Mouse (Mus musculus): ENCODE results near the gene Patj. TPM values are rescaled to one million over a fixed set of nuclear protein-coding genes. Genes with fewer than 3 reads are reported as not detected.

Gene Patj
- total and polyA plus RNA-seq, 2 experiments from 2014 or later, result 4.2 to 12.0 TPM

DNA sequence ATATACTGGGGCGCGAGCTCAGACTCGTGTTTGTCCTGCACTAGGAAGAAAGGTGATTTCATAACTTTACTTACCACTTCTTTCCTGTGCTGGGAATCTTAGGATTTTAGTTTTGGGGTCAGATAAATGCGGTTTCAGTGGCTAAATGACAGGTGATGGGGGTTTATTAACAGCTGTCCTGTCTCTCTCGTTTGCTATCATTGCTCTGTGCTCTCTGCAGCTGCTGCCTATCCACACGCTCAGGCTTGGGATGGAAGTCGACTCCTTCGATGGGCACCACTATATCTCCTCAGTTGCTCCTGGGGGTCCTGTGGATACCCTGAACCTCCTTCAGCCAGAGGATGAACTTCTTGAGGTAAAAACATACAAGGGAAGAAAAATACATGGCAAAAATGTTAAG, 60.3 kb downstream of the Patj start:
- no peak for DNase-seq
- H3K27ac ChIP-seq (ENCODE audit: low read depth, low read length), result no peak overlapping the region
- no peak overlapping the region for H3K4me3 ChIP-seq (ENCODE audit: low read depth, low read length)
- no peaks in the 10 kb centered on the region for H3K4me1 ChIP-seq (ENCODE audit: insufficient read depth)
- no peak for ATAC-seq
- no peak overlapping the region for H3K9ac ChIP-seq
- H3K4me2 ChIP-seq (ENCODE audit: low read depth), result no peak overlapping the region
- no peaks in the 10 kb centered on the region for H3K9me3 ChIP-seq (ENCODE audit: low read length)
- WGBS, result 90% methylated on average over 8 of the region's 8 CpGs
- H3K27me3 ChIP-seq (ENCODE audit: insufficient read depth, low read length), result no peaks in the 10 kb centered on the region
- TF ChIP-seq CTCF (IDR thresholded peaks at IDR 0.05; ENCODE audit: low read depth), result no peak
- H3K36me3 ChIP-seq (ENCODE audit: insufficient read depth), result no peaks in the 10 kb centered on the region

DNA sequence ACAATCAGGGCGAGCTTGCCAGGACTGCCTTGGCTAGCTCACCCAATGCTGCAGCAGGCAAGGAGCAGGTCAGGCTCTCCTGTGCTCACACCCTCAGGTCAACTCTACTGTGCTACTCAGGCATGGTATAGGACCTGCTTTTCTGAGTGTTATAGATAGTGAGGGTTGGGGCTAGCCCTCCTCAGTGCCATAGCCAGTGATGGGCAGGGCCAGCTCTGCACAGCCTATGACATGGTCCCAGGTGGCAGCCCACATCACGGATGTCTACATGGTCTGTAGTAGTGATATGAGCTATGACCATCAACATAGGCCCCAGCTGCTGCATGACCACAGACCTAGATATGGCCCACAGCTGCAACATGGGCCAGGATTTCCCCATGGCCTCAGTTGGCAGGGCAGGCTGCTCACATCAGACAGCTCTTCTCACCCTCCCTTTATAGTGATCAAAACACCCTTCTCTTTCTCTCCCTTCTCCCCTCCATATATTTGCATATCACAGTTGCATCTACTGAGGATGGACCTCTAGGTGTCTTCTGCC, 66.3 kb downstream of the Patj start:
- no peak overlapping the region for H3K4me2 ChIP-seq (ENCODE audit: low read depth)
- DNase-seq (no peak), ATAC-seq (no peak)
- H3K9ac ChIP-seq, result no peak overlapping the region
- H3K4me3 ChIP-seq (ENCODE audit: low read depth, low read length), result no peak overlapping the region
- no peaks in the 10 kb centered on the region for H3K9me3 ChIP-seq (ENCODE audit: low read length)
- no peaks in the 10 kb centered on the region for H3K4me1 ChIP-seq (ENCODE audit: insufficient read depth)
- 90% methylated on average over 2 of the region's 2 CpGs for WGBS
- H3K27me3 ChIP-seq (ENCODE audit: insufficient read depth, low read length), result no peaks in the 10 kb centered on the region
- no peak for TF ChIP-seq CTCF (IDR thresholded peaks at IDR 0.05; ENCODE audit: low read depth)
- no peak overlapping the region for H3K27ac ChIP-seq (ENCODE audit: low read depth, low read length)
- H3K36me3 ChIP-seq (ENCODE audit: insufficient read depth), result no peaks in the 10 kb centered on the region

DNA sequence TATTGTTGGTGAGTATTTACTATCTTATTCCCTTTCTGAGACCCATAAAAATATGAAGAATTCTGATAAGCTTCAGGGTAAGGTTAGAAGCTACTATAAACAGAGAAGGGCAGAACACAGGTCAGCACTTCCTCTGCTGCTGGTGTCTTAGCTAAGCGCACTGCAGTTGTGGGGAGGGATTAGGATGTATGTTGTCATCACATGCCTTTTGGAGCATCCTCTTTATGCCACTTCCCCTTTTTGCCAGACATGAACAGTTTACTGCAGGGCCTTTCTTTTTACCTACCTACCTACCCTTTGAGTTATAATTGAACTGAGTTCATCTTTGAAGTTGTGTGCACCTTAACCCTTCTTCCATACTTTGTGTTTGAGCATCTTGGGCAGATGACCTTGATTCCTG, 69.9 kb downstream of the Patj start:
- no peak overlapping the region for H3K4me3 ChIP-seq (ENCODE audit: low read depth, low read length)
- 91% methylated on average over 1 of the region's 1 CpGs for WGBS
- TF ChIP-seq CTCF (IDR thresholded peaks at IDR 0.05; ENCODE audit: low read depth), result no peak

DNA sequence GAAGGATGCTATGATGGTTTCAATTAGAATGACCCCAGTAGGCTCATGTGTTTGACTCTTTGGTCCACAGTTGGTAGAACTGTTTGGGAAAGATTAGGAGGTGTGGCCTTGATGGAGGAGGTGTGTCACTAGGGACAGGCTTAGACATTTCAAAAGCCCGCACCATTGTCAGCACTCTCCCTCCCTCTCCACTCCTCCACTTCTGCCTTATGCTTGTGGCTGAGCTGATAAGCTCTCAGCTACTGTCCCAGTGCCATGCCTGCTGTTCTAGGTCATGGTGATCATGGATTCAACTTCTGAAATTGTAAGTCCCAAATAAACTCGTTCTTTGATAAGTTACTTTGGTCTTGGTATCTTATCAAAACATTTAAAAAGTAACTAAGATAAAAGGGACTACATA, 70.3 kb downstream of the Patj start:
- WGBS, result 87% methylated on average over 2 of the region's 2 CpGs
- H3K9me3 ChIP-seq (ENCODE audit: low read length), result no peaks in the 10 kb centered on the region
- DNase-seq, result no peak
- no peak overlapping the region for H3K27ac ChIP-seq (ENCODE audit: low read depth, low read length)
- no peak for ATAC-seq
- no peak overlapping the region for H3K4me2 ChIP-seq (ENCODE audit: low read depth)
- no peaks in the 10 kb centered on the region for H3K27me3 ChIP-seq (ENCODE audit: insufficient read depth, low read length)
- no peaks in the 10 kb centered on the region for H3K4me1 ChIP-seq (ENCODE audit: insufficient read depth)
- TF ChIP-seq CTCF (IDR thresholded peaks at IDR 0.05; ENCODE audit: low read depth), result no peak
- no peak overlapping the region for H3K9ac ChIP-seq
- H3K36me3 ChIP-seq (ENCODE audit: insufficient read depth), result no peaks in the 10 kb centered on the region
- no peak overlapping the region for H3K4me3 ChIP-seq (ENCODE audit: low read depth, low read length)

More for the DNA sequence above, 69.9 kb downstream of the Patj start:
- Histone ChIP-seq H3K9ac (no peak overlapping the region), H3K4me1 (ENCODE audit: insufficient read depth) (no peaks in the 10 kb centered on the region), H3K36me3 (ENCODE audit: insufficient read depth) (no peaks in the 10 kb centered on the region), H3K27me3 (ENCODE audit: insufficient read depth, low read length) (no peaks in the 10 kb centered on the region), H3K4me2 (ENCODE audit: low read depth) (no peak overlapping the region), H3K9me3 (ENCODE audit: low read length) (no peaks in the 10 kb centered on the region), H3K27ac (ENCODE audit: low read depth, low read length) (no peak overlapping the region)
- no peak for DNase-seq
- no peak for ATAC-seq

DNA sequence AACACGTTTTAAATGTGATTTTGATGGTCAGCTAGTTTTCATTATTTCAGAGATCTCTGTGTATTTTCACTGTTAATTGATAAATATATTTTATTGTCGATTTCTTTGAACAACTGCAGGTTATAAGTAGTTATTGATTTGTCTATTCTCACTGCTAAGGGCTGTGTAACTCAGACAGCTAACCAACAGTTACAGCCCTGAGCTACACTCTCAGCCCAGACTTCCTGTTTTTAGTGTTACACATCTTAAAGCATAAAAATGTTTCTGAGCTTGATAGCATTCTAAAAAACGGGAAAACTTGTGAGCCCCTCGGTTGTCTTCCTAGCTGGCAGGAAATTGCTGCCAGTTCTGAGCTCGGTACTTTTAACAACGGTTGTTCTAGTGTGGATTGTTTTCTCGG, 75.8 kb downstream of the Patj start:
- Histone ChIP-seq H3K9me3 (ENCODE audit: low read length) (no peaks in the 10 kb centered on the region), H3K9ac (no peak overlapping the region), H3K4me3 (ENCODE audit: low read depth, low read length) (no peak overlapping the region), H3K27ac (ENCODE audit: low read depth, low read length) (no peak overlapping the region), H3K27me3 (ENCODE audit: insufficient read depth, low read length) (no peaks in the 10 kb centered on the region), H3K4me1 (ENCODE audit: insufficient read depth) (no peaks in the 10 kb centered on the region), H3K4me2 (ENCODE audit: low read depth) (no peak overlapping the region), H3K36me3 (ENCODE audit: insufficient read depth) (no peaks in the 10 kb centered on the region)
- ATAC-seq (no peak), DNase-seq (no peak)
- no peak for TF ChIP-seq CTCF (IDR thresholded peaks at IDR 0.05; ENCODE audit: low read depth)
- WGBS, result 75% methylated on average over 7 of the region's 7 CpGs

DNA sequence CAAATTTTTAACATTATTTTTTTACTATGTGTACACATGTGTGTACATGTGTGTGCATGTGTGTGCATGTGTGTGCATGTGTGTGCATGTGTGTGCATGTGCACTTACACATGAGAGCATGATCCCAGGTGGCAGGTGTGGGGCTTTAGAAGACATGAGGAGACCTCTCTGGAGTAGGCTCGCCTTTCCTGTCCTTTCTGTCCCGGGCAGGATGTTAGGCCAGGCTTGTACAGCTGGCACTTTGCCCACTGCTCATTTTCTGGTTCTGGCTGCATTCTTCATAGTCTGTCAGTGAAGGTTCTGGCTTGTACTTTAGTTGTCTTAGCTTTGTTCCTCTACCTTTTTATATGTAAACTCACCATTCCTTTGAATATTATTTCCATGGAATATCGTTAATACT, 77.9 kb downstream of the Patj start:
- WGBS, result 33% methylated on average over 3 of the region's 3 CpGs
- ATAC-seq (no peak), DNase-seq (no peak)
- H3K4me2 ChIP-seq (ENCODE audit: low read depth), result no peak overlapping the region
- H3K9me3 ChIP-seq (ENCODE audit: low read length), result no peaks in the 10 kb centered on the region
- no peaks in the 10 kb centered on the region for H3K4me1 ChIP-seq (ENCODE audit: insufficient read depth)
- H3K9ac ChIP-seq, result no peak overlapping the region
- no peaks in the 10 kb centered on the region for H3K27me3 ChIP-seq (ENCODE audit: insufficient read depth, low read length)
- TF ChIP-seq CTCF (IDR thresholded peaks at IDR 0.05; ENCODE audit: low read depth), result no peak
- H3K4me3 ChIP-seq (ENCODE audit: low read depth, low read length), result no peak overlapping the region
- no peak overlapping the region for H3K27ac ChIP-seq (ENCODE audit: low read depth, low read length)
- no peaks in the 10 kb centered on the region for H3K36me3 ChIP-seq (ENCODE audit: insufficient read depth)

DNA sequence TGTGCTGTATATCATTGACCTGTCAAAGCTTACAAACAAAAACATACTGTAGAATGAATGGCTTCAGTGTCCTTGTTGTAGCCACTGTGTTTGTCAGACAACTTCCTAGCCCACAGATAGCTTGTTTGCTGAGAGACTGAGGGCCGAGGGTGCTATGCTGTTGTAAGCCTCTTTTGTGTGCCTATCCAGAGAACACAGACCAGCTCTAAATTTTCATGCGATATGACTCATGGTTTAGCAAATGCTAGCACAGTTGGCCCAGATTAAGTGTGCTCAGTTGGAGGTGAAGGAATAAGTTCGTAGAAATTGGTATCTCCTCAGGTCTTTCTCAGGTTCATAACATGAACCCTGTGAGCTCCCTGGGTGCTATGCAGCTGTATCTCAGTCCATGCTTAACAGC, 82.4 kb downstream of the Patj start:
- TF ChIP-seq CTCF (IDR thresholded peaks at IDR 0.05; ENCODE audit: low read depth), result no peak
- Histone ChIP-seq H3K4me2 (ENCODE audit: low read depth) (no peak overlapping the region), H3K27me3 (ENCODE audit: insufficient read depth, low read length) (no peaks in the 10 kb centered on the region), H3K36me3 (ENCODE audit: insufficient read depth) (no peaks in the 10 kb centered on the region), H3K4me3 (ENCODE audit: low read depth, low read length) (no peak overlapping the region), H3K9me3 (ENCODE audit: low read length) (no peaks in the 10 kb centered on the region), H3K4me1 (ENCODE audit: insufficient read depth) (no peaks in the 10 kb centered on the region), H3K27ac (ENCODE audit: low read depth, low read length) (no peak overlapping the region), H3K9ac (no peak overlapping the region)
- no peak for ATAC-seq
- no peak for DNase-seq
- WGBS, result 66% methylated on average over 3 of the region's 3 CpGs

DNA sequence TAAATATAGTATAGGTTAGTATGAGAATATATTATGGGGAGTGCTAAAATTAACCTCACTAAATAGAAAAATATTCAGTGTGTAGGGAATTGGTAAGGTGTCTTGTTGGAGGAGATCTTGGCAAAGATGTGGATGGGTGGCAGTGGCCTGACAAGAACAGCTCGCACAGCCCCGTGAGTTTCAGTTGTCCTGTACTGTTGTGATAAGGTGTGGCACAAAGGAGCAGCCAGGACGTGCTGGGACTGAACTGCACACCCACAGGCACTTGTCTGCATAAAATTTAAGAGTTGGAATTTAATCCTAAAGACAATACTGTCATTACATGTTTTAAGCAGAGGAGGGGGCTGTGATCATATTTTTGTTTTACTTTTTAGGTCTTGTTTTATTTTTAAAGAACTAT, 90.9 kb downstream of the Patj start:
- Histone ChIP-seq H3K4me3 (ENCODE audit: low read depth, low read length) (no peak overlapping the region), H3K4me1 (ENCODE audit: insufficient read depth) (no peaks in the 10 kb centered on the region), H3K27ac (ENCODE audit: low read depth, low read length) (no peak overlapping the region), H3K4me2 (ENCODE audit: low read depth) (no peak overlapping the region), H3K36me3 (ENCODE audit: insufficient read depth) (no peaks in the 10 kb centered on the region), H3K9ac (no peak overlapping the region), H3K9me3 (ENCODE audit: low read length) (no peaks in the 10 kb centered on the region), H3K27me3 (ENCODE audit: insufficient read depth, low read length) (no peaks in the 10 kb centered on the region)
- DNase-seq (no peak), ATAC-seq (no peak)
- 66% methylated on average over 3 of the region's 3 CpGs for WGBS
- TF ChIP-seq CTCF (IDR thresholded peaks at IDR 0.05; ENCODE audit: low read depth), result no peak

Measured in forebrain, postnatal 0 days (tissue).